Mouse (Mus musculus): ENCODE measurements at regions not wholly inside any gene's neighbourhood (a gene's known extent, or its start where the extent isn't known, plus 50 kb on each side); places are given as distances from the start of the nearest gene placed in this dataset.
A peak's percentile ranks its signal among the peaks of the same experiment; 100 is the strongest.

GRCm38 (mm10) chr11:71976724-71977481, 60.4 kb downstream of the Aipl1 start:
- no peak for DNase-seq (ENCODE audit: low spot score in 2 of 2)

GRCm38 (mm10) chr11:71971351-71971750, 66.0 kb downstream of the Aipl1 start:
- no peak for DNase-seq (ENCODE audit: low spot score in 2 of 2)

GRCm38 (mm10) chr11:71962306-71962705, 75.0 kb downstream of the Aipl1 start:
- DNase-seq (ENCODE audit: low spot score in 2 of 2): no peak

GRCm38 (mm10) chr11:71952533-71952932, 84.8 kb downstream of the Aipl1 start:
- DNase-seq (ENCODE audit: low spot score in 2 of 2): no peak

GRCm38 (mm10) chr11:71947161-71947560, 90.1 kb downstream of the Aipl1 start:
- no peak for DNase-seq (ENCODE audit: low spot score in 2 of 2)

GRCm38 (mm10) chr11:71945098-71945413, 92.3 kb downstream of the Aipl1 start:
- no peak for DNase-seq (ENCODE audit: low spot score in 2 of 2)

- DNase-seq (ENCODE audit: low spot score in 2 of 2): peak in 1 of 2 experiments; percentile 78
These were observed 92.8 kb downstream of the Aipl1 start for GRCm38 (mm10) chr11:71944398-71945097.

GRCm38 (mm10) chr11:71943512-71943911, 93.8 kb downstream of the Aipl1 start:
- no peak for DNase-seq (ENCODE audit: low spot score in 2 of 2)

- peak; percentile 28 to 75 for DNase-seq (ENCODE audit: low spot score in 2 of 2)
These were observed 98.2 kb downstream of the Aipl1 start for GRCm38 (mm10) chr11:71939066-71939465.

GRCm38 (mm10) chr11:71937108-71937507, 100.2 kb downstream of the Aipl1 start:
- DNase-seq (ENCODE audit: low spot score in 2 of 2): no peak

GRCm38 (mm10) chr11:71929716-71930488, 107.4 kb downstream of the Aipl1 start:
- peak in 1 of 2 experiments; percentile 60 for DNase-seq (ENCODE audit: low spot score in 2 of 2)

- no peak for DNase-seq (ENCODE audit: low spot score in 2 of 2)
These were observed 122.6 kb downstream of the Aipl1 start for GRCm38 (mm10) chr11:71914665-71915064.

GRCm38 (mm10) chr11:71912626-71913025, 124.7 kb downstream of the Aipl1 start:
- no peak for DNase-seq (ENCODE audit: low spot score in 2 of 2)

GRCm38 (mm10) chr11:71911284-71911683, 126.0 kb downstream of the Aipl1 start:
- no peak for DNase-seq (ENCODE audit: low spot score in 2 of 2)

GRCm38 (mm10) chr11:71908616-71909015, 128.7 kb downstream of the Aipl1 start:
- DNase-seq (ENCODE audit: low spot score in 2 of 2): no peak

GRCm38 (mm10) chr11:71903020-71903410, 134.3 kb downstream of the Aipl1 start:
- no peak for DNase-seq (ENCODE audit: low spot score in 2 of 2)

- peak; percentile 21 to 66 for DNase-seq (ENCODE audit: low spot score in 2 of 2)
These were observed 134.8 kb downstream of the Aipl1 start for GRCm38 (mm10) chr11:71902304-71903019.

- DNase-seq (ENCODE audit: low spot score in 2 of 2): no peak
These were observed 136.5 kb downstream of the Aipl1 start for GRCm38 (mm10) chr11:71900816-71901215.

- DNase-seq (ENCODE audit: low spot score in 2 of 2): no peak
These were observed 139.8 kb downstream of the Aipl1 start for GRCm38 (mm10) chr11:71897551-71897950.

- DNase-seq (ENCODE audit: low spot score in 2 of 2): no peak
These were observed 140.2 kb downstream of the Aipl1 start for GRCm38 (mm10) chr11:71897141-71897540.

- DNase-seq (ENCODE audit: low spot score in 2 of 2): no peak
These were observed 141.5 kb downstream of the Wscd1 start for GRCm38 (mm10) chr11:71891181-71891580.

GRCm38 (mm10) chr11:71889161-71889560, 139.4 kb downstream of the Wscd1 start:
- DNase-seq (ENCODE audit: low spot score in 2 of 2): no peak

Data from left cerebral cortex, adult 8-10 months (tissue).